Mouse (Mus musculus) bone marrow, adult 2 months (tissue): ENCODE data around the gene Eipr1. TPM values are rescaled to one million over a fixed set of nuclear protein-coding genes. Genes with fewer than 3 reads are reported as not detected.

ENCODE experiments used
- H3K27ac ChIP-seq: fragments of 200-500 bp; 2 replicates; pipeline ENCODE4 v1.5.1; 2012; ENCODE audit warnings: low read depth, mild to moderate bottlenecking, control low read depth, inconsistent platforms, low read length; ENCODE audit not compliant: control insufficient read depth, poor library complexity, insufficient read depth
- H3K4me1 ChIP-seq: fragments of 200-500 bp; 2 replicates; pipeline ENCODE4 v1.6.1; 2011; ENCODE audit warnings: low read length; ENCODE audit not compliant: control insufficient read depth, insufficient read depth
- H3K4me3 ChIP-seq: fragments of 200-500 bp; replicated peaks from 2 replicates; pipeline ENCODE3; 2011; ENCODE audit warnings: mild to moderate bottlenecking, low read depth, low read length, control low read depth; ENCODE audit not compliant: control insufficient read depth
- CTCF ChIP-seq: fragments of 200-500 bp; IDR thresholded peaks from 2 replicates; pipeline ENCODE4 v1.5.1; 2011; ENCODE audit warnings: low read length, control low read depth; ENCODE audit not compliant: control insufficient read depth, insufficient read depth
- POLR2A ChIP-seq: fragments of 200-500 bp; IDR thresholded peaks from 2 replicates; pipeline ENCODE4 v1.6.1; 2011; ENCODE audit warnings: low read depth, mild to moderate bottlenecking, control low read depth, low read length, borderline replicate concordance; ENCODE audit not compliant: control insufficient read depth
- WGBS: fragments of 180-500 bp; shearing (Covaris S2); methylation state at CpG from one replicate; pipeline ENCODE4 v1.1.7; 2018; 5-methylcytosine and 5-hydroxymethylcytosine counted together
- polyA plus RNA-seq: library from polyadenylated mRNA; stranded (reverse); fragments of >200 nt; gene quantifications from 2 replicates; pipeline ENCODE4 v1.2.4, GENCODE M21; 2011; ENCODE audit warnings: low replicate concordance; ENCODE audit not compliant: missing spikeins, insufficient read depth, insufficient read length

Gene Eipr1
- polyA plus RNA-seq, 1 experiment: 21.0 TPM

- Histone ChIP-seq H3K4me3 (no peak overlapping the region), H3K4me1 (peaks cover 10% of the 10 kb centered on the region), H3K27ac (no peak overlapping the region)
- TF ChIP-seq CTCF: no peak
- TF ChIP-seq POLR2A: no peak
- WGBS: 43% methylated on average over 3 of the region's 3 CpGs
Measured at GRCm38 (mm10) chr12:28800891-28801290, 49.3 kb downstream of the Eipr1 start.

DNA sequence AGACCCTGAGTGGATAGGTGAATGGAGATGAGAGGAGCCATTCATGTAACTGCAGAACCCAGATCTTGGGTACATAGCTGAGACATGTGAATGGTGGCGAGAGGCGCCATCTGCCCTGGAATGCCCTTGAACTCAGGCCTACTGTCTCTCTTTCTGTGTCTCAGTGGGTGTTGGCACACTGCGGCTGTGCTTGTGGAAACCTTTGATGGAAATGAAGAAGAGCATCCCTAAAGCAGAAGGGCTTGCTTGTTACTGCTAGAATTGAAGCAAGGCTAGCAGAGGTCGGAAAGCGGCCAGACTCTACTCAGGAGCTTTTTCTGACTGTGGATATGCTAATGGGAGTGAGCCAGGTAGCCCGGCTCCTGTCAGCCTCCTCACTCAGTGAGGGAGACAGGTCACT is 50.1 kb downstream of the Eipr1 start:
- H3K27ac ChIP-seq: no peak overlapping the region
- 92% methylated on average over 6 of the region's 6 CpGs for WGBS
- no peak overlapping the region for H3K4me3 ChIP-seq
- H3K4me1 ChIP-seq: peaks cover 10% of the 10 kb centered on the region
- TF ChIP-seq POLR2A (no peak), CTCF (no peak)

DNA sequence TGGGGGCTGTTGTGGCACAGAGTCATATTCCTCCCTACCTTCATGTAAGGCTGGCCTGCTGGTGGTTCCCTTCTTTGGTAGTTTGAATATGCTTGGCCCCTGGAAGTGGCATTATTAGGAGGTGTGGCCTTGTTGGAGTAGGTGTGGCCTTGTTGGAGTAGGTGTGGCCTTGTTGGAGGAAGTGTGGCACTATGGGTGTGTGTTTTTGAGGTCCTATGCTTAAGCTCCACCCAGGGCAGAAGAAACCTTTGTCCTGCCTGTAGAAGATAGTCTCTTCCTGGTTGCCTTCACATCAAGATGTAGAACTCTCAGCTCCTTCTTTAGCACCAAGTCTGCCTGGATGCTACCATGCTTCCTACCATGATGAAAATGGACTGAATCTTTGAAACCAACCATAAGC is 51.4 kb downstream of the Eipr1 start:
- H3K27ac ChIP-seq: no peak overlapping the region
- no peak for TF ChIP-seq POLR2A
- no peak for TF ChIP-seq CTCF
- peaks cover 10% of the 10 kb centered on the region for H3K4me1 ChIP-seq
- no peak overlapping the region for H3K4me3 ChIP-seq

DNA sequence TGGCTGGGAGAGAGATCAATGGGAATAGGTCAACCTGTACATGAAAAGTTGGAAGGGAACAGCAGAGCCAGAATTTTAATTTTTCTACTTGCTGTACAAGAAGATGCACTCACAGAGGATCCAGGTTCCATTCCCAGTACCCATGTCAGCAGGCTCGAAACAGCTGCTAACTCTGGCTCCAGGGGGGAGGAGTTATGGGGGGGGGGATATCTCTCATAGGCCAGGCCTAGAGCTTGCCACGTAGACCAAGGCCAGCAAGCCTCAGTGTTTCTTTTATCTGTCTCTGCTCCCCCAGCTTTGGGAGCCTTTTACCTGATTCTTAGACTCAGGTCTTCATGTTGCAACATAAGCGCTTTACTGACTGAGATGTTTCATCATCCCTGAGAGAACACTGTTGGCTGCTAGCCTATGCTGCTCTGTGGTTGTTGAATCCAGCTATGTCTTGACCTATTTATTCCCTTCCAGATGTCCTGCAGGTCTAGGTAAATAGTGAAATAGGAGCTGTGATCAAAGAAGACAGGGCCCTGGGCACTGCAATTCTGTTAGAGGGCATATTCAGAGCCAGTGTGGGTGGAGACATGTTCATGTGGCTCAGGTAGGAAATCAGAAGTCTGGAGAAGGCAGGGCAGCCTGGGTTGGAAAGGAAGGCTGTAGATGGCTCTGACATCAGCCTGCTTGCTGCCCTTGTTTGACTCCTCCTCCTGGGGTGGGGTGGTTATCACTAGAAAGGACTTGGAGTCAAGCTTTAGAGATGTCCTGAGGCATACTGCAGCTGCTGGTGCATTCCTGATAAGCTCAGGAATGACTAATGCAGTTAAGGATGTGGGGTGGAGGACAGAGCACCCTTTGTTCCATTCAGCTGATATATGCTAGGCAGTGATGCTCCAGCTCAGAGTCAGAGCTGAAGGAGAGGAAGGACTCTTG is 53.2 kb downstream of the Eipr1 start:
- Histone ChIP-seq H3K27ac (peak overlapping the region; percentile 29), H3K4me1 (peaks cover 9% of the 10 kb centered on the region), H3K4me3 (no peak overlapping the region)
- WGBS: 51% methylated on average over 3 of the region's 3 CpGs
- no peak for TF ChIP-seq POLR2A

DNA sequence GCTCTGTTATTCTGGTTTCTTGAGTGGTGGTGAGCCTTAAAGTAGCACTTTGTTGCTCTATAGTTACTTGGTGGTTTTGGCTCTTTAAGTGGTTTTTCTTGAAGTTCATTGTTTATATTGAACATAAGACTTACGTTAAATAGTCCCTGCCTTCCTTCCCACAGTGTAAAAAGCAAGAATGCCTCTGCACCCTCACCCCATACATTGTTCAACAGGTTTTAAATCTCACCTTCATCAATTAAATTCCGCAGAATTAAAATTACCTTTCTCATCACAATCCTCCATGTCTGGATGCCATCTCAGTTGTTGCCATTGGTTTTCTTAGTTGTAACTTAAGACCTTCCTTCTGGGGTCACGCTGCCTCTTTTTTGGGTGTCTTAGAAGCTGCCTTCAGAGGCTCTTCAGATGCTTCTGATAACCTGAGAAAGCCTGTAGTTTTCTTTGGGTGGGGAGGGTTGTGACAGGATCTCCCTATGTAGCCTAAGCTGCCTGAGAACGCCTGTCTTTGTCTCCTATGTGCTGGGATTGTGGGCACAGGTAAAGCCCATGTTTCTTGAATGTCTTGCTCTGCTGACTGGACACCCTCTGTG is 57.3 kb downstream of the Eipr1 start:
- WGBS: 82% methylated on average over 4 of the region's 4 CpGs
- Histone ChIP-seq H3K4me1 (peaks cover 5% of the 10 kb centered on the region; the same call in 1 of the 2 replicates), H3K4me3 (no peak overlapping the region), H3K27ac (no peak overlapping the region)
- TF ChIP-seq CTCF (no peak), POLR2A (no peak)

DNA sequence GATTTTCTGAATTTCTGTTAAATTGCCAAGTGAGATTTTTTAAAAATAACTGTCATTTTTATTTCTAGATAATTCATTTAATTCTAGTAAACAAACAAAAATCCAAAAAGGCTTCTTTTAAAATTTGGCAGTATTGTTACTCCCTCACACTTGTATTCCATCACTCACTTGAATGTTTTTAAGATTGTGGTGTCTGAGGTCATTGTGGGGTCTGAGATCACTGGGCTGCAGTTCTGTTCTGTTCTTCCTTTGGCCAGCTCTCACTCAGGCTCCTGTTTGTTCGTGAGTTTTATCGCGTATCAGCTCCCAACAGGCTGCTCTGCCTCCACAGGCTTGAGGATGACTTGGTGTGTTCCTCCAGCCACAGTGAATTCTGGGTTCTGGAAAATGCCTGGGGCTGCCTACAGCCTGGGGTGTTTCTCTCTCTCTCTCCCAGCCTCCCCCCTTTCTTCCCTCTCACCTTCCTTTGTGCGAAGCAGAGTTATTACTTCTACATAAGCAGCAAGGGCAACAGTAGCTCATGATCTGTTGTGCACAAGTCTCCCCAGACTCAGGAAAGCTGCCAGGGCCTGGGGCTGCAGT is 58.2 kb downstream of the Eipr1 start:
- TF ChIP-seq CTCF: no peak
- no peak for TF ChIP-seq POLR2A
- H3K4me1 ChIP-seq: peaks cover 2% of the 10 kb centered on the region; the same call in 1 of the 2 replicates

GRCm38 (mm10) chr12:28816681-28817426 is 65.3 kb downstream of the Eipr1 start:
- WGBS: 86% methylated on average over 9 of the region's 9 CpGs
- TF ChIP-seq CTCF: no peak
- no peak for TF ChIP-seq POLR2A
- Histone ChIP-seq H3K4me3 (no peak overlapping the region), H3K4me1 (no peaks in the 10 kb centered on the region), H3K27ac (no peak overlapping the region)

More for the DNA sequence above, 58.2 kb downstream of the Eipr1 start:
- WGBS: 75% methylated on average over 4 of the region's 4 CpGs
- H3K4me3 ChIP-seq: no peak overlapping the region
- peak overlapping the region; percentile 22; the same call in 1 of the 2 replicates for H3K27ac ChIP-seq

DNA sequence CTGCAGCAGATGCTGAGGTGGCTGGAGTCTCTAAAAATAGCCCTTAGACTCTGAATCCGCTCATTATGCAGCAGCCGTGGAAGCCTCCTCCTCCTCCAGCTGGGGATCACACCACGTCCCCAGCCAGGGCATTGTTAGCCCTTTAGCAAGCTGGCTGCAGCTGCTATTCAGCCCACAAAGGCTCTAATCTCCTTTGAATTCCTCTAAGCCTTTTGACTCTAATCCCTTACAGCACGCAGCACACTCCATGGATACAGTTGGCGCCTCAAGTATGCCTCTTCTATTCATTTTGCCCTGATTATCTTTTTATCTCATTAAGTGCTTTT is 65.8 kb downstream of the Eipr1 start:
- H3K4me3 ChIP-seq: no peak overlapping the region
- H3K4me1 ChIP-seq: no peaks in the 10 kb centered on the region
- TF ChIP-seq CTCF (no peak), POLR2A (no peak)
- no peak overlapping the region for H3K27ac ChIP-seq
- 82% methylated on average over 5 of the region's 5 CpGs for WGBS
